Mouse (Mus musculus): ENCODE measurements around the gene Gsap.

GRCm38 (mm10) chr5:21141626-21142025 lies 44.4 kb upstream of the Gsap start:
- no peak for TF ChIP-seq GATA1 (IDR thresholded peaks at IDR 0.05; ENCODE audit: borderline replicate concordance, low read length)
- TF ChIP-seq FLI1 (IDR thresholded peaks at IDR 0.05; ENCODE audit: low read length) = no peak

Measured in megakaryocyte, embryonic 14.5 days (primary cell).